Mouse (Mus musculus) layer of hippocampus, postnatal 36 days (tissue): ENCODE results near the gene Eps8l1. TPM values are rescaled to one million over a fixed set of nuclear protein-coding genes. Genes with fewer than 3 reads are reported as not detected.
A peak's percentile ranks its signal among the peaks of the same experiment; 100 is the strongest.
"Not testable (repeated sequence)": the region's sequence is repeated elsewhere in the genome, so short reads cannot be mapped to it uniquely, and the experiment has no call there.

Experiments used
- DNase-seq, 2 experiments: peaks; one replicate each; pipeline ENCODE4 v3.0.0; 2022
- microRNA-seq, 2 experiments: library from miRNA; unstranded; fragments of <30 nt; microRNA quantifications; one replicate each; pipeline ENCODE4 v1.2.0; 2021
- total RNA-seq, 2 experiments: library from RNA; stranded (reverse); gene quantifications; 2 replicates each; pipeline ENCODE4 v1.2.3; 2021

Eps8l1 gene
- total RNA-seq, 2 experiments from 2014 or later = 4.3 to 5.4 TPM

GRCm38 (mm10) chr7:4509863-4510608 is 49.6 kb downstream of the Eps8l1 start:
- peak; percentile 29 to 34 for DNase-seq

GRCm38 (mm10) chr7:4511489-4512224 is 51.2 kb downstream of the Eps8l1 start:
- no peak for DNase-seq

- no peak for DNase-seq
Observed at GRCm38 (mm10) chr7:4513236-4513635, 52.8 kb downstream of the Eps8l1 start.

- DNase-seq = no peak
Observed at GRCm38 (mm10) chr7:4513829-4514712, 53.6 kb downstream of the Eps8l1 start.

- DNase-seq = no peak
Observed at GRCm38 (mm10) chr7:4515853-4516252, 55.4 kb downstream of the Eps8l1 start.

- no peak for DNase-seq
Observed at GRCm38 (mm10) chr7:4516332-4517050, 56.0 kb downstream of the Eps8l1 start, which contains the start of gene Tnnt1. Gene Tnnt1, minus strand, starts transcription at chr7:4516382.

DNA sequence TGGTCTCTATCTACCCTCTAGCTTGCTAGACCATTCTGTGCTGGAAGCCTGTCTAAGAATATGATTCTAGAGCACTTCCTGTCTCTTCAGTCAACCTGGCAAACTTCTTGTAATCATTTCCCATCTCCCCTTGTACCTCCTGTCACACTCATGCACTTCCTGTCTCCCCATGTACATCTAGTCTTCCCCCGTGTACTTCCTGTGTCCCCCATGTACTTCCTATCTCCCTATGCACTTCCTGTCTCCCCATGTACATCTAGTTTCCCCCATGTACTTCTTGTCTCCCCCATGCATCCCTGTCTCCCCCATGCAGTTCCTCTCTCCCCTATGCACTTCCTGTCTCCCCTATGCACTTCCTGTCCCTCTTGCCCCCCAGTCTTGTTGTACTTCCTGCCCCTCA is 58.0 kb downstream of the Eps8l1 start:
- DNase-seq = no peak

GRCm38 (mm10) chr7:4521231-4522003 is 60.9 kb downstream of the Eps8l1 start:
- DNase-seq = no peak

GRCm38 (mm10) chr7:4522292-4522691 is 61.8 kb downstream of the Eps8l1 start:
- no peak for DNase-seq

DNA sequence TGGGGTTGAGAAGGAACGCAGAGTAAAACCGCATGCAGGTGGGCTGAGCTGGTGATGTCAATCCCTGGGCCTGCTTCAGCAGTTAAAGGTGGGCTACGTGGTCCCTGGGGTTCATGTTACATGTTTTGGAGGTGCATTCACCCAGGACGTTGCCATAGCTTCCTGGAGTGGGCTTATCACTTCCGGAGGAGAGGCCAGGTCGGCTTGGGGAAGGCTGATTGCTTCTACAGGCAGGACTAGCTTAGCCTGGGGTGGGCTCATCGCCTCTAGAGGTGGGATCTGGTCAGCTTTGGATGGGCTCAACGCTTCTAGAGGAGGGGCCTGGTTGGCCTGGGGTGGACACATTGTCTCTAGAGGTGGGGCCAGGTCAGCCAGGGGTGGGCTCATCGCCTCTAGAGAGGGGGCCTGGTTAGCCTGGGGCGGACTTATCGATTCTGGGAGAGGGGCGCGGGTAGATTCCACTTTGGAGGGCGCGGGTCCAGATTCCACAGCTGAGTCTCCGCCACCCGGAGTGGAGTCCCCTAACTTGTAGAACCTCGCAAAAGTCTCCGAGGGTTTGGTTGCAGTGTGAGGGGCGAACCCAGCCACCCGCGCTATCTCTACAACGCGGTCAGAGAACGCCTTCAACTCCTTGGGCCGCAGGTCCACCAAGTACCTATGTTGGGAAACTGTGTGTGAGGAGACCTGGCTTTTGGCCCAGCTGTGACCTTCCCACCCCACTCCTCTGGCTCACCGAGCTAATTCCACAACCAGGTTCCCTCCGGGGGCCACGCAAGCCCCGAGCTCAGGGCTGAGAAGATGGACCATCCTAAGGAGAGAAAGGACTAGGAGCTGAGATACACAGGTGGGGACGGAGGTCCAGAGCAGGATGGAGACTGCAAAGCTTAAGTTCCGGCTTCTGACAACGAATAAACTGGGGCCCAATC is 63.0 kb downstream of the Eps8l1 start:
- no peak for DNase-seq

DNA sequence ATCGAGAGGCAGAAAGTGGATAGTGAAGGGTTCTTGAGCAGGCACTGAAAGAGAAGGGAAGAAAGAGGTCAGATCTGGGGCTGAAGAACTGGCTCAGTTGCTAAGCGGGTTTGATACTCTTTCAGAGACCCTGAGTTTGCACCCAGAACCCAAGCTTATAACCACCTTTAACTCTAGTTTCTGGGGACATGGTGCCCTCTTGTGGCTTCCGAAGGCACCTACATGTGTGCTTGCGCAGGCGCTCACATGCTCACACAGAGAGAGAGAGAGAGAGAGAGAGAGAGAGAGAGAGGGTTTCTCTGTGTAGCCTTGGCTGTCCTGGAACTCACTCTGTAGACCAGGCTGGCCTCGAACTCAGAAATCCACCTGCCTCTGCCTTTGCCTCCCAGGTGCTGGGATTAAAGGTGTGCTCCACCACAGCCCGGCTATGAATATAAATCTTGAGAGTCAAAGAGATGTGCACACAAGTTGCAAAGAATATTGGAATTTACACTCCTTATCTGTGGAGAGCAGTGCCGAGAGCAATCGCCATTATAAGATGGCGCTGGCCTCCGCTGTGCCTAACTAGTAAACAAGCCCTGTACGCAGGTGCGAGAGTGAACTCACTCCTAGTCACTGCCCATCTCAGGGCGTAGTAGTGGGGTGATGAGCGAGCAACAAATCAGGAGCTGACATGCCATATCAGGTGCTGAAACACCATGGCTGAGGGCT is 63.9 kb downstream of the Eps8l1 start, which contains the start of gene Tnni3:
TSS of gene Tnni3 (minus strand) at position 18 of the 711 bp plus-strand sequence.
- not testable (repeated sequence) for DNase-seq

- DNase-seq = peak; percentile 58 to 66
Observed at GRCm38 (mm10) chr7:4526341-4527301, 66.1 kb downstream of the Eps8l1 start.

GRCm38 (mm10) chr7:4527302-4527689 is 66.8 kb downstream of the Eps8l1 start:
- no peak for DNase-seq

Small RNAs within 50 kb of the gene (microRNA-seq; reads per million reads assigned to microRNA genes)
- 0 reads per million in 2 experiments for gene Gm24605

Other genes with a start within 250 kb of the Eps8l1 start
- not detected for gene Lilra5, start 222.9 kb upstream of the Eps8l1 start, total RNA-seq
- not detected for gene Ncr1, start 123.0 kb upstream of the Eps8l1 start, total RNA-seq
- not detected for gene Gp6, start 62.9 kb upstream of the Eps8l1 start, total RNA-seq
- 10 to 100 TPM; 26.6 to 27.8 TPM for gene Rdh13, start 15.0 kb upstream of the Eps8l1 start, total RNA-seq
- 100 to 1,000 TPM; 146 to 164 TPM for gene Ppp1r12c, start 41.0 kb downstream of the Eps8l1 start, total RNA-seq
- gene Tnnt1, start 55.7 kb downstream of the Eps8l1 start, total RNA-seq = 1 to 10 TPM; 1.1 to 4.2 TPM
- 1 to 10 TPM in 1 of 2 experiments, under 1 TPM in 1; 0.70 to 1.3 TPM for gene Tnni3, start 63.6 kb downstream of the Eps8l1 start, total RNA-seq
- gene Dnaaf3, start 71.8 kb downstream of the Eps8l1 start, total RNA-seq = under 1 TPM; 0.38 to 0.65 TPM
- gene Syt5, start 86.9 kb downstream of the Eps8l1 start, total RNA-seq = 100 to 1,000 TPM; 203 to 220 TPM
- gene Ptprh, start 143.4 kb downstream of the Eps8l1 start, total RNA-seq = under 1 TPM; 0.28 to 0.40 TPM
- 10 to 100 TPM; 14.4 to 21.5 TPM for gene Tmem86b, start 170.7 kb downstream of the Eps8l1 start, total RNA-seq
- 100 to 1,000 TPM; 134 to 136 TPM for gene Ppp6r1, start 198.3 kb downstream of the Eps8l1 start, total RNA-seq
- 10 to 100 TPM; 85.2 to 87.6 TPM for gene Hspbp1, start 224.4 kb downstream of the Eps8l1 start, total RNA-seq
- gene Brsk1, start 229.9 kb downstream of the Eps8l1 start, total RNA-seq = 100 to 1,000 TPM; 325 to 344 TPM